Mouse (Mus musculus) lung, adult 18-20 months (tissue): ENCODE measurements at regions not wholly inside any gene's neighbourhood (a gene's known extent, or its start where the extent isn't known, plus 50 kb on each side); places are given as distances from the start of the nearest gene placed in this dataset.

Experiments used
- DNase-seq, 2 experiments: peaks; one replicate each; pipeline ENCODE4 v3.0.0; 2022; ENCODE audit warnings: mixed read lengths in 2 of 2

DNA sequence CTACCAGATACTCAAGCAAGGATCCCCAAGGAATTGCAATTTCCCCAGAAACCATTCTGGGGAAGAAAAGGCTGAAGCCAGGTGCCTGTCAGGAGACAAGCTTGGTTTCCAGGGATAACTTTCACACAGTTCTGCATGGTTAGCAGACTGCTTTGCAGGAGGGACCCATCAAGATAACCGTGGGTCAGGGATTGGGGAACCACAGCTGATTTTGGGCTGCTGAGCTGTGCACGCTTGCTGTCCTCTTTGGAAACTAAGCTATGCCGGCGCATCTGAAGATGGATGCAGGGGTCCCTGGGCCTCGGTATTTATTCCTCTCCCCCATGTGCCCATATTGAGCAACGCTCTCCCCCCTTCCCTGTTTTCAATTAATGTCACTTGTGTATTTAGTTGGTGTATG lies 151.1 kb downstream of the Qrsl1 start:
- DNase-seq = no peak

DNA sequence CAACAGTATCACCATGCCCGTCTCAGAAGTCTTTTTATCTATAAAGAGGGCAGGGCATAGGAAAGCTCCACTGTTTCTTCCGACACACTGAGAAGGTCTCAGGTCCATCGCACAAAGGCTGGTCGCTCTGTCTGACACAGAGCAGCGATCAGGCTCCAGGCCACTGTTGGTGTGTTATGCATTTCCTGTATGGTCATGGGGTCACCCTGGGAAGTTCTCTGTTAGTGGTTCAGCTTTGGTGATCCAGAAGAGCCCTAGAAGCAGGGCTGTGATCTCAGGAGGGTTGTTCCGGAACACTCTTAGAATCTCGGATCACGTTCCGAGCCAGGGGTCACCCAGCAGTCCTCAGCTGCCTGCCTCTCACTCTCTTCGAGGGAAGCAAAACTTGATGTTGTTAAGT lies 150.7 kb downstream of the Qrsl1 start:
- no peak for DNase-seq

DNA sequence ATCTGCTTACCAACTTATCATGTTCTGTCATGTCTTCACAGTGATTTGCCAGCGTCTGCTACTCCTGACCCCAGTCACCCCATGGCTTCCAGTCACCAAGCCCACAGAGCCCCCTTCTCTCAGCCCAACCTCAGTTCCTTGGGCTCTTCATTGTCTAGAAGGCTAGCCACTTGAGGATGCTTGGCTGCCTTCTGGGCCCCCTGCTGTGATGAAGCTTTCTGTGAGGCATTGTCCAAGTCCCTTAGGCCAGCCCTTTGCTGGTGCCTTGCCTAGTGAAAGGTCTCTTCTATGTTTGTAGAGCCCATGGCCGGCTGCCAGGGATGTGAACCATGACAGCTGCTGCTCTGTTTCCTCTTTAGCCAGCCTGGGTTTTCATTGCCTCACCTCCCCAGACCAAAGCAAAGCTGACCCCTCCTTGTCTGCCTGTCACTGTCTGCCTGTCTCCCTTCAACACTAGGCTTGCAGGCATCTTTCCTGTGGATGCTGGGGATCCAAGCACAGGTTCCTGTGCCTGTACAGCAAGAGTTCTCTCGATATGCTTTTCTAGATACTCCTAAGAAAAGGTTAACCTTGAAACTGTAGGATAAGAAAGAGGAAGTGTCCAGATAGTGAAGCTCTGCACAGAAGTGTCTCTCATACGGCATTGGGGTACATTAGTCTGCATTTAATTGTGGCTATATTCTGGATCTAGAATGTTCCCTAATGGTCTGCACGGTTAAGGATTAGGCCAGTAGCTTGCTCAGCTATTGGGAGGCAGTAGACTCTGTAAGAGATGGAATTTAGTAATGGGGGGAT lies 149.5 kb downstream of the Qrsl1 start:
- DNase-seq = peak; percentile 62 to 66

DNA sequence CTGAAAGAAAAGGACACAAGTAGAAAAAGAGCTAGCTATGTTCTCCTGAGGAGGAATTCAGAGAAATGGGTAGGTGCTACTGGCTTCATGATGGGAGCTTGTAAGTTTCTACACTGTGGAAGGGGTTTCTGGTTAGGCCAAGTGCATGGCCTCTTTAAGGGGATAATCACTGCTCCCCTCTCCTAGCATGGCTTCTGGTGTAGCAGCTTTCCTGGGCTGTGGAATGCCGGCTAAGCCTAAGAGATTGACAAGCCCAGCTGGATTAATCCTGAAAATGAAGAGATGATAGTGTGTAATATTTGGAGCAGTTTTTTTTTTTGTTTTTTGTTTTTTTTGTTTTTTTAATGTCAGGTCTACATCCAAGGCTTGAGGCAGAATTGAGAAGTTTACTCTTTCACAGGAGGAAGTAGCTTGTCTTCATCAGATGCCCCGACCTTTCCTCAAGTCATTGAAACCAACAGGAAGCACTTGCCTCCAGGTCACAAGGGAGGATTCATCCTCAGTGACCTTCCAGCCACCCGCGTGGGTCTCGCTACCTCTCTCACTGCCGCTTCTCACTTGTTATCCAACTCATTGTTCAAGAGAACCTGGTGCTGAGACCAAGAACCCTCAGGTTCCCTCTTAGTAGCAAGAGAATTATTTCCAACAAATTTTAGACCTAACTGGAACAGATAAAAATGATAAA lies 144.5 kb downstream of the Qrsl1 start:
- DNase-seq = no peak

DNA sequence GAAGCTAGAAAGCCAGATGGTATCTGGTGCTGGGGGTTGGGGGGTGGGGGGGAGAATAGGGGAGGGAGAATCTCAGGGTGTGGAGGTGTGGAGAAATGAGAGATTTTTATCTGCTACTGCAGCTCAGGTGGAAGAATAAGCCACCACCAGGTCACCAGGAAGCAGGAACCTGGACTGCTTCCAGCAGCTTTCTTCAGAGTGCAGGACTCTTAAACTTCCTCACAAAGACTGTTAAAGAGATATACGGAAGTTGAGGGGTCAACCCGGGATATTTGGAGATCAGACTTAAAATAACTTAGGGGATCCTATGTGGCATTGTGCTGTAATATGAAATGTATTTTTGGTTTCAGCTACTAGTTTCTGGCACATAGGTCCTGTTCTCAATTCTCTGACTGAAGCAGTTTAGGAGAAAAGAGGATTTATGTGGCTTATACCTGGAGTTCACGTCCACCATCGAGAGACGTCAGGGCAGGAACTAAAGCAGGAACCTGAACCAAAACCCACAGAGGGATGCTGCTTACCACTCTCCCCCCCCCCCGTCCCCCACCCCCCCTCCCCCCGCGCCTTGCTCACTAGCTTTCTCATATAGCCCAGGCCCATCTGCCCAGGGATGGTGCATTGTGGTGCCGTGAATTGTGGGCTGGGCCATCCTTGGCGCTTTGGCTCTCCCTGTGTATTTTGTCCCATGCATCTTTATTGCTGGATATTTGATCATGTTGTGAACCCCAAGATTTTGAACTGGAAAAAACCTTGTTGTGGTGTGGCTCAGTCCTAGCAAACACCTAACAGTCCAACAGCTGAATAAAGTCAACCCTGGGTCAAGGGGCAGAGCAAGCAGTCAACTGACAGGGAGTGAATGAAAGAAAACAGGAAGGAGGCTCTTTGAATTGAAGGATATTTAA lies 143.2 kb downstream of the Qrsl1 start:
- DNase-seq = peak; percentile 33 to 56

DNA sequence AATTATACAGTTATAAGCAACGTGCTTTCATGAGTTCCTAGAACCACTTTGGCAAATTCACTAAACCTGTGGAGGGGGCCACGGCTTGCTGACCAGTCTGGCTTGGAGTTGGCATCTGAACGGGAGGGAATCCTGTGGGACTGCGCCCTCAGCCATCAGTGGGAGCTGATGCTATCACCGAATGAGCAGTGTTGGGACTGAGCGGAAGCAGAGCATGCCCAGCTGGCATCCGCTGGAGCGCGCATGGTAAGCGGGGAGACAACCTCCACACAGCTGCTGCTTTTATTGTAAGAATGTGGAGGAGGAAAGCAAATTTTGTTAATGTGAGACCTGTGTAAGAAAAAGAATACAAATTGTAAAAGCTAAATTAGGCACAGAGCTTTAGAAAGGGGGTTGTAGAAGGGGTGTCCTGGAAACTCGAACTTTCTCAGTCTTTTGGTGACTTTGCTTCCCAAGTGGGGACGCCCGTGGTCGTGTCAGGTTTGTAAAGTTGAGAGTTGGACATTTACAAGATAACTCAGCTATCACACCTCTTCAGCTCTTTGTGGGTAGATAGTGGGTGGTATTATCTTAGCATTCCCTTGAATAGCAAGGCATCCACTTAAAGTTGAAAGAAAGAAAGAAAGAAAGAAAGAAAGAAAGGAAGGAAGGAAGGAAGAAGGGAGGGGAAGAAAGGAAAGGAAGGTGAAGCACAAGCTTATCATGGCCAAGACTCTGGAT lies 142.2 kb downstream of the Qrsl1 start:
- no peak for DNase-seq

DNA sequence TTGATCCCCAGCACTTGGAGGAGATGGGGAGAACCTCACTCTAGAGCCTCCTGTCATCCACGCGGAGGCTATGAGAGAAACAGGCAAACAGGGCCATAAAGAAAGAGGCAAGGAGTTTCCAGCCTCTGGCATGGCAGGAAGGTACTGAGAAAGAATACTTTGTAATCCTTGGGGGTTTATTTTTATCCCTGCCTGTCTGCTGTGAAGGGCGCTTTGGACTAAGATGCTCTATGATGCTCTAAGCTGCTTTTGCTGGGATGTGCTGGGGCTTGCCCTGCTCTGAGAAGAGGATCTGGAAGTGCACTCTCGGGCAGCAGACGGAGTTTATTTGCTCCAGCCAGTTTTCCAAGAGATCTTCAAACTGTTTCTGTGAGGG lies 141.7 kb downstream of the Qrsl1 start:
- DNase-seq = no peak

DNA sequence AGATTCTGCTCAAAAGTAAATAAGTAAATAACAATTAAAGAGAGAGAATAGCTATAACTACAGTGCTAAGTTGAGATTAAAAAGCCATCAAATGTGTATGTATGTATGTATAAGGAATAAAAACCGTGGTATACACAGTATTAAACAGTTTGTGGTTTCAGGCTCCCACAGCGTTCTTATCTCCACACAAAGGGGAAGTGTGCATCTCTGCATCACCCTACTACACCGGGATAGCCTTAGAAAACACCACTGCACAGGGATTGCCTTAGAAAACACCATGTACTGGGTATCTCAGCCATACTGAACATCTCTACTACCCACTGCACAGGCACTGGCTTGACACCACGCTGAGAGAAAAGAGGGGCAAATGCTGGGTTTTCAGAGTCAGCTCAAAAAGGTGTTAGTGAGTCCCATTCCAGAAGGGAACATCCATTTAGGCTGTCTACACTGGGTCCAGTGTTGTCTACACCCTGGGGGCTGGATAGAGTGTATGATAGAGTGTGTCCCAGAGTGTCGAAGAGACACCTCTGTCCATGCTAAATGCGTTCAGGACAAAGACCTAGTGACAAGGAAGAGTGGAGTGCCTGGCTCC lies 139.5 kb downstream of the Qrsl1 start:
- DNase-seq = no peak

DNA sequence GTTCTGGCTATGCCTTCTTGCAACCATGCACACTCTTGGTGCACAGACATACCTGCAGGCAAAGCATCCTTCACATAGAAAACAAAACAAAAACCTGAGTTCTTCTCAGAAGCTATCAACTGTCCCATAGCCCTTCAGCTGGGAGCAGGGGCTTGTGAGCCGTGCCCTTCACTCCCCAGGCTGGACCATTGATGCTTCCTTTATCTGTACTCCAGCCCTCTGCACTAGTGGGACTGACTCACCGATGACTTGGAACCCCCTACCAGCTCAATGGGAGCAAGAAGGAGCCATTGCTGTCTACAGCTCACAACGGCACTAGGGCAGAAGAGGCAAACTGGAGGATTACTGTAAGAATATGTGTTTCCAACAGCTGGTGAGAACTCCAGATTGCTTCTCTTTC lies 137.0 kb downstream of the Qrsl1 start:
- no peak for DNase-seq

DNA sequence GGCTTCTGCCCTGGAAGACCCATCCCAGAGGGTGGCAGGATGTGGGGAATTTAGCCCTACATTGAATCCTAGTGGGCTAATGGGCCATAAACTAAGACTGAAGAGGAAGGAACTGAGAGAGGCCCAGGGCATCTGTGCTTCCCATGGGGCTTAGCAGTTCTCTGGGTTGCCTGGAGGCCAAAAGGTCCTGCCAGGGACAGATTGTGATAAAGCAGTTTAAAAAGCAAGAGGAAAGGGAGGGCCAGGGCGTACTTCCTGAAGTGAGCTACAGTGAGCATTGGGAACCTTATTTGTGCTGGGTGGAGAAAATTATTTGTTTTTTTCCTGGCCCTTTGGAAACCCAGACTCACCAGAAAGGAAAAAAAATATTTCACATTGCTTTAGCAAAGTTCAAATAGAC lies 136.3 kb downstream of the Qrsl1 start:
- peak; percentile 42 to 53 for DNase-seq

DNA sequence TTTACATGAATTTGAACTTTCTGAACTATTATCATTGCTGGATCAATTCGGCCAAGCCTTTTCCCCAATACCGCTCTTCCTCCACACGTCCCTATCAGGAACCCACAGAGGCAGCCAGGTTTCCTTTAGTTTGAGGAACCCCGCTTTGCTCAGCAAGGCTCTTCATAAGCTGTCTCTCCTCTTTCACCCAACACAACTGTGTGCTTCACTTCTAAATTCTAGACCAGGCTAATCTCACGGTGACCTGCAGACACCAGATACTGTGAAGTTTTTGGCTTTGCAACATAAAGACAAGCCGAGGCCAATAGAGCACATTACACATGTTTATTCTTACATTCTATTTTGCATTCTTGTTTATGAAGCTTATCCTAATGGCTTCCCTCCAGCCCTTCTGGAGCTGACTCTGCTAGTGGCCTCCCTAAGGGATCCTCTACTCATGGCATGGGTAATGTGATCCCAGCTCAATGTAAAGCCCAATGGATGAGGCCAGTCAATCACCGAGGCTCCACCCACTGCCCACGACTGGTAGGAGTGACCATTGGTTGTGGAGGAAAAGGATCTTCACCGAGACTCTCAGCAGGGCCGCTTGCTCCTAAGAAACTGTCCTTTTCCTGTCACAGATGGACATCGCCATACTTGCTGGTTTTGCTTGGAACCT lies 135.6 kb downstream of the Qrsl1 start:
- DNase-seq = no peak

DNA sequence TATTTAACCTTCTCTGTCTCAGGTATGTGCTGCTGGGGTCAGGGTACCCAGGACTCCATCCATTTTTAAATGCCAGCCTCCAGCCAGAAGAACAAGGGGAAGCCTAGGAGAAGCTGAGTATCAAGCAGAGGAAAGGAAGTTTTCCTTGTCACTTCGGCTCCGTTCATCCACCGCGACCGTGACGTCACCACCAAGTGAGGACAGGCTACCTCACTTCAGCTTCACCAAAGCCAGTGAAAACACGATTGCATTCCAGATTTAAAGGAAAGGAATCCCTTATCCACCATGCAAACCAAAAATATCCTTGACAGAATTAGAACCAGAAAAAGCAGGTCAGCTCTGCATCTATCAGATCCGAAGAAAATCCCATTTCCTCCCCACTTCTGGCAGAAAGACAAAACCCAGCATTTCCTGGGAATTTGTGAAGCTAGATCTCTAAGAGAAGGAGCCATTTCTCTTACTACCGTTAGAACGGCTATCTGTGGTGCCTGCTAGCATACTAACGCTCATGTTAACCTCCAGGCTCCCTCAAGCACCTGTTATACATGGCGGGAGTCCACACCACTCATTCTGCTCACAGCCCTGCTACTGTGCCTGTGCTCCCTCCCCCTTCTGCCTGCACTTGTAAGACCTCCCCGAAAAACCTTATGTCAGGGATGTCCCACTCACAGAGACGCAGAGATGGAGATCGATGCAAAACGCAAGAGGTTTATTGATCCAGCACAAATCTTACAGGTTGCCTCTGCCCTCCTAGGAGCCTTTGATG lies 133.4 kb downstream of the Qrsl1 start:
- DNase-seq = no peak

DNA sequence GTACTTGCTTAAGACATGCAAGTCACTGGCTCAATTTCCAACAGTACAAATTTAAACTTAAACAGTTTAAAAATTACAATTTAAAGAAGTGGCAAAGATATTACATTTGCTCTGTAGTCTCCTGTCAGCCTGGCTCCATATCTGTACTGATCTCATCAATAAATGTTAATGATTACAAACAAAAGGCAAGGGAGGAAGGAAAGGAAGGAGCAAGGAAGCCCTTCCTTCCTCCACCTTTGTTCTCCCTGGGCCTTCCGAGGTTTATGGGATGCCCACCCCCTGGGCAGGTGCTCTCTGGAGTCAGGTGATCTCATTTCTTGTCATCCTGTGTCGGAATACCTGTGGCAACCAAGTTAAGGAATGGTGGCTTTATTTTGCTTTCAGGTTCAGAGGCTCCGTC lies 132.5 kb downstream of the Qrsl1 start:
- no peak for DNase-seq

DNA sequence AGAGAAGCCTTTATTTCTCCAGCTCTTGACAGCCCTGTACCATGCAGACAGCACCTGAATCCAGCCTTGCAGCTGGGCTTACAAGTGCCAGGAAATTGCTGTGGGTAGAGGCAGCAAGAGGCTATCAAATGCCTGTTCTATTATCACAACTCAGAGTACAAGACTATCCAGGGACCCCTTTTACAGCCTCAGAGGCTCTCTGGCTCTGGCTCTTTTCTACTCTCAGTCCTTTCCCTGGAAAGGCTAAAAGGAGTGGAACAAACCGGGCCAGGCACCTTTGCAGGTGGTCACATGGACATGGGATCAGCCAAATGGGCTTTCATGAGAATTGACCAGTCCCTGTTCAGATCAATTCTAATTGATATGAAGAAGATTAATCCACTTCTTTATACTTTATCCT lies 125.7 kb downstream of the Qrsl1 start:
- no peak for DNase-seq

DNA sequence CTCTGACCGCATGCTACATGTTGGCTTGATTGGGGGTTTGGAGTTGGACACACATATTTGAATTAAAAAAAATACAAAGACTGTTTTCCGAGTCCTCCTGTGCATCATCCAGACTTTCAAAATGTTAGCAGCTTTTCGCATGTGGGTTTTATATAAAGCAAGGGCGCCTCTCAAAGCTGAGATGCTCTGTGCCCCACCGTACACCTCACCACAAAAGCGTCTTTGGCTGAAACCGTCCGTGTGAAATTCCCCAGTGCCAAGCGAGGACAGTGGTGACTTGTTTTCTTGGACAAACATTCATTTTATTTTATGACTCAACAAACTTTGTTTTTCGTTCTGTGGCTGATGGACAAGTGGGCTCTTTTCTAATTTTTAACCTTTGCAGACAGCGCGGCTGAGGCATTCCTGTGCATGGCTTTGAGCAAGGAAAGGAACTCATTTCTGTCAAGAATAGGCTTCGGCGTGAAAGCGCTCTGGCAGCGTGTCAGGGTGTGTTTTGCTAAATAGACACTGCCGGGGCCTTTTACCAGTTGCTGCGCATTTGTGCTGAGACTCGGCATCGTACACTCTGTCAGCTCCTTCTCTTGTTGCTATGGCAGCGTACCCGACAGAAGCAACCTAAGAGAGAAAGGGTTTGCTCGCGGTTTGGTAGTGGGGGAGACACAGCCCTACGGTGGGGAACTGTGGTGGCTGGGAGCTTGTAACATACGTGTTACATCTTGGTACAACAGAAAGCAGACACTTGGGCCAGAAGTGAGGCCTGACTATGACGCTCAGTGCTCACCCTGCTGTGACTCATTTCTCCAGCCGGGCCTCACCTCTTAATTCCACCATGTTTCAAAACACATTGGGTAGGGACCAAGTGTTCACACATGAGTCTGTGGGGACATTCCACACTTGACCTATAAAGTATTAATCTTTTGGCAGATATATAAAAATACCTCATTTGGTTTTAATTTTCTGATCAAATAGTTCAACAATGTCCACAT lies 123.6 kb downstream of the Qrsl1 start:
- no peak for DNase-seq

DNA sequence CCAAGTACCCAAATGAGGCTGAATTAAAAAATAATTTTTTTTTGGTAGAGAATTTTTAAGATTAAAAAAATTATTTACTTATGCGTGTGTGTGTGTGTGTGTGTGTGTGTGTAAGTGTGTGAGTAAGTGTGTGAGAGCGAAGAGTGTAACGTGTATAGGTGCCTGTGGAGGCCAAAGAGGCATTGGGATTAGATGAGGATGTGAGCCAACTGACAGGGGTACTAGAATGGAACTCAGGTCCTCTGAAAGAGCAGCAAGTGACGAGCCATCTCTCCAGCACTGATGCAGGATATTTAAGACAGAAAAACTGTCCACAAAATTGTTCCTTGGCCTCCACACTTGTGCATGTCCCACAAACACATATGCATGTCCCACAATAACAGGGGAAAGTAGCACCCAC lies 121.0 kb downstream of the Qrsl1 start:
- no peak for DNase-seq

DNA sequence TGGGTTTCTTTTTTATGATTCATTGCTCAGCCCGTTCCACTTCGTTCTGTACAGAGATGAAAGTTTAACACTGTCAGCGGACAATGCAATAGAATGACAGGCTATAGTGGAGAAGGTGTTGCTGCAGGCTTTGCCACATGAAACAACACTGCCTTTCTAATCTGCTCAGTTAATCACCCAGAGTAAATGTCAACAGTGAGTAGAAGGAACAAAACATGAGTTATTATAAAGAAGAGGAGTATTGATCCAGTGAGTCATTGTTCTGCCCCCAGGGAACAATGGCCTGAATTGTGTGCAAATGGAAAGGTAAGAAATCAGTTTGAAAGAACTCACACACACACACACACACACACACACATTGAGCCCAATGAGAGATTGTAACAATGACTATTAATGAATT lies 118.2 kb downstream of the Qrsl1 start:
- DNase-seq = no peak

DNA sequence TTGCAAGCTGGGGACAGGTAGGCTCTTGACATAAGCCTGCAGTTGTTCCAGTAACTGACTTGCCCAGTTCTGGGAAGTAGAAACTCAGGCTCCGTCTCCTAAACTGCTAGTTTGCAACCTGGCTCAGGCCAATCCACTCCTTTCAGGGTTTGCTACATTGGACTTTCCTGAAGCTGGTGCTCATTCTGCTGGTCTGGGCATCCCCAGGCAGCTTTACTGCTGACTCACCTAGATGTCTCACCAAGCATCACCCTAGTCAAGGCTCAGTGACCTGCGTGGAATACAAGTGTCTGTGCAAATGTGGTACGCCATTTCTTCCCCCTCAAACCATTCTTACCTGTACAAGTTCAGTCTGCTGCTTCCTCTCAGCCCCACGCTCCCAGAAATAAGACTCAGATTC lies 110.8 kb downstream of the Qrsl1 start:
- DNase-seq = no peak

DNA sequence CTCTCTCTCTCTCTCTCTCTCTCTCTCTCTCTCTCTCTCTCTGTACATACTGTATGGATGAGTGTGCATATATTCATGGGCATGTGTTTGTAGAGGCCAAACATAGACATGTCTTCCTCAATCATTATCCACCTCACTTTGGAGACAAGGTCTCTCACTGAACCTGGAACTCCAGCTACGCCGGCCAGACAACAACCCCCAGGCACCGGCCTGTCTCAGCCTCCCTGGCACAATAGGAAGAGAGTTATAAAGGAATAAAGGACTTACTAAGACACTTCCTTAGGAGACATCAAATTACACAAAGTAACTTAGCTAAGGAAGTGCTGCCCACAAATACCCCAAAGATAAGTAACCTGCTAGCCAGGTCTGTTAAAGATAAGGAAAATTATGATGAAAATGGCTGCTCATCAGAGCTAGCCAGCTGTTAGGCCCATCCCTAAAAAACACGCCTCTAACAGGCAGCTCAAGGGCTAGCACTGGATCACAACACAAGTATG lies 110.0 kb downstream of the Qrsl1 start:
- DNase-seq = no peak

DNA sequence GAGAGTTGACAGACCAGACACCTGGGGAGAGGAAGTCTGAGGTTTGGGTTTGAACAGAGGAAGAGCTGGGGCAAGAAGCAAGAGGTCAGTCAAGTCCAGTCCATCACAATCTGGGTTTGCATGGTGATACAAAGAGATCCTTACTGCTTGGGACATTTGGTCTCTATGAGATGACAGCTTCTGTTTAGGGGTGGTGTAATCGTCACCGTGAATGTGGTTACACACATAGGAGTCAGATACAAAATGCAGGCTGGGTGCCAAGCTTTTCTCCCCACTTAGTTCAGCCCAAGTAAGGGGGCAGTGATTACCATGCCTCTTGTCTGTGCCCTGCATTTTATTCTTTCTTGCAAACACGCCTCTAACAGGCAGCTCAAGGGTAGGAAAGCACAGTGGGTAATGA lies 108.9 kb downstream of the Qrsl1 start:
- no peak for DNase-seq
